ENCODE assay signal across 14 mouse cellular contexts in the genomic region with DNA sequence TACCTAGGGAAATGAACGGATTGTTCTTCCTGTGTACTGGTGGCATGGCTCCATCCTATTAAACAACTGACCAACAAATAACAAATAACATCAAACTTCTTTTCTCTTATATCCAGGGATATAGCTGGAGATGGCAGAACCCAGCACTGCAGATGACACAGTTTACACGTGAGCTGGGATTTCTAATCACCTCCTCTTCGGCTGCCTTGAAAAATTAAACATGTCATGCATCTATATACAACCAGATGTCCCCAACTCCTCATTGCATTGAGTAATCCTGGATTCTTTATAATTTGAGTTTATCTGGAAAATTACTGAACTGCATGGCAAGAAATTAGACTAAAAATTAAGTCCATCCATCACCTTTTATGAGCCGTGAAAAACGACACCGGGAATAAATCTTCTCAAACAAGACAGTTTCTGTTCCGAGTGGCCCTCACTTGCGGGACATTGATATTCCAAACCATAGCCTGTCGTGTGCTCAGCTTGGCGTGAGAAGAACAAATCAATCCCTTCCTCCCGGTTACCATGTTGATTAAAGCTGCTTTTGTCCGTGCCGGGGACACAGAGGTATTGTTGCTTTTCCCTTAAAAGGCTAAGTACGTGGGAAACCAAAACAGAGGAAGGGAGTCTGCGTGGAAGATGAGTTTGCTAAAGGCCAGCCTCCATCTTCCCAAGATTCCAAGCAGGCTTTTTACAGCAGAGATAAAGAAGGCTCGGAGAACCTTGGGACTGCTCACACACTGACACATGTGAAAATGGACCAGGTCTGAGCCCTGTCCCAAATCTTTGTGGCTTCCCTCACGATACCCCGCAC.
DNase-seq lines count a peak whose midpoint lies in the region; ATAC-seq lines count a peak whose summit lies in the region.
"Had no signal": no experiment of that assay in that cellular context is flagged by ENCODE, and none has a peak within 500 bp of the region (broad histone marks: within the 10 kb centered on the region; RNA-seq: fewer than 3 reads in every experiment).

No protein-coding gene starts in this region.

- H3K4me3 ChIP-seq in hindbrain, embryonic 12.5 days, result no peak overlapping the region
- no peak overlapping the region for H3K4me3 ChIP-seq in midbrain, embryonic 14.5 days (replicated peaks; ENCODE audit: low read depth, low read length)
- H3K4me3 ChIP-seq in heart, embryonic 10.5 days, result no peak overlapping the region
- H3K4me3 ChIP-seq: intestine, embryonic 15.5 days had no signal

- peak overlapping the region; percentile 8 for H3K4me2 ChIP-seq in hindbrain, embryonic 12.5 days (replicated peaks)
- peak overlapping the region; percentile 44 for H3K4me2 ChIP-seq in midbrain, embryonic 14.5 days (ENCODE audit: low read length)
- H3K4me2 ChIP-seq: intestine, embryonic 15.5 days had no signal

- H3K4me1 ChIP-seq in hindbrain, embryonic 12.5 days, result peaks cover 14% of the 10 kb centered on the region
- H3K4me1 ChIP-seq in midbrain, embryonic 14.5 days (ENCODE audit: control insufficient read depth, insufficient read depth, low read length), result peaks cover 13% of the 10 kb centered on the region
- peaks cover 4% of the 10 kb centered on the region; the same call in 1 of the 2 replicates for H3K4me1 ChIP-seq in heart, embryonic 10.5 days
- H3K4me1 ChIP-seq: intestine, embryonic 15.5 days had no signal

- no peaks in the 10 kb centered on the region for H3K9me3 ChIP-seq in hindbrain, embryonic 12.5 days (replicated peaks)
- no peaks in the 10 kb centered on the region for H3K9me3 ChIP-seq in midbrain, embryonic 14.5 days (ENCODE audit: control insufficient read depth, low read length)
- no peaks in the 10 kb centered on the region for H3K9me3 ChIP-seq in heart, embryonic 10.5 days
- H3K9me3 ChIP-seq: intestine, embryonic 15.5 days had no signal

- no peak overlapping the region for H3K9ac ChIP-seq in hindbrain, embryonic 12.5 days
- no peak overlapping the region for H3K9ac ChIP-seq in midbrain, embryonic 14.5 days (replicated peaks; ENCODE audit: low read length)
- H3K9ac ChIP-seq: intestine, embryonic 15.5 days; liver, embryonic 14.5 days had no signal

- peak; percentile 31; the same call in 1 of the 2 replicates for ATAC-seq in frontal cortex, adult (ENCODE audit: low TSS enrichment)
- ATAC-seq in hindbrain, embryonic 12.5 days (ENCODE audit: low FRiP score), result peak; percentile 72
- ATAC-seq in midbrain, embryonic 14.5 days (ENCODE audit: low FRiP score, low TSS enrichment), result no peak; the same call in 1 of the 2 replicates
- ATAC-seq: intestine, embryonic 15.5 days had no signal

- no peak for DNase-seq in frontal cortex, adult 2 months (ENCODE audit: extremely low spot score in 1 of 2, low spot score in 1 of 2)
- DNase-seq in embryo, embryonic 10.5 days (ENCODE audit: low spot score), result peak; percentile 54
- peak; percentile 65 for DNase-seq in midbrain, embryonic 14.5 days
- no peak for DNase-seq in heart, embryonic 10.5 days (ENCODE audit: low spot score)
- DNase-seq in urinary bladder, adult 18-20 months (ENCODE audit: low spot score in 2 of 2), result no peak
- DNase-seq in spleen, adult 18-20 months, result no peak
- DNase-seq: adrenal gland, postnatal 25 days; cerebellum, adult 18-20 months; layer of hippocampus, adult 9-11 months; thymus, adult 18-20 months had no signal

- 33% methylated on average over 18 of the region's 18 CpGs for WGBS in hindbrain, embryonic 12.5 days
- WGBS in midbrain, embryonic 14.5 days, result 20% methylated on average over 18 of the region's 18 CpGs
- 75% methylated on average over 18 of the region's 18 CpGs for WGBS in heart, embryonic 10.5 days

- no peaks in the 10 kb centered on the region for H3K36me3 ChIP-seq in hindbrain, embryonic 12.5 days
- H3K36me3 ChIP-seq in midbrain, embryonic 14.5 days (ENCODE audit: control insufficient read depth, insufficient read depth, low read length), result no peaks in the 10 kb centered on the region
- H3K36me3 ChIP-seq in heart, embryonic 10.5 days, result no peaks in the 10 kb centered on the region
- H3K36me3 ChIP-seq: intestine, embryonic 15.5 days had no signal

- H3K27ac ChIP-seq in hindbrain, embryonic 12.5 days, result peak overlapping the region; percentile 71
- peak overlapping the region; percentile 45; the same call in 1 of the 2 replicates for H3K27ac ChIP-seq in midbrain, embryonic 14.5 days (replicated peaks; ENCODE audit: low read depth, low read length)
- no peak overlapping the region for H3K27ac ChIP-seq in heart, embryonic 10.5 days
- H3K27ac ChIP-seq: intestine, embryonic 15.5 days; liver, embryonic 14.5 days had no signal

- no peaks in the 10 kb centered on the region for H3K27me3 ChIP-seq in hindbrain, embryonic 12.5 days
- no peaks in the 10 kb centered on the region for H3K27me3 ChIP-seq in midbrain, embryonic 14.5 days (ENCODE audit: control insufficient read depth, insufficient read depth, low read length)
- H3K27me3 ChIP-seq in heart, embryonic 10.5 days (ENCODE audit: insufficient read depth, poor library complexity, severe bottlenecking), result no peaks in the 10 kb centered on the region
- H3K27me3 ChIP-seq: intestine, embryonic 15.5 days had no signal

Comparison
In these comparisons a context has a peak if more than half of its experiments do, and no peak if none do; other contexts are left out.
1. DNase-seq: peak in embryo, embryonic 10.5 days (single experiment) and midbrain, embryonic 14.5 days (single experiment); none in frontal cortex, adult 2 months (0 of 2), heart, embryonic 10.5 days (single experiment), urinary bladder, adult 18-20 months (0 of 2) and spleen, adult 18-20 months (0 of 2).